Mouse (Mus musculus): ENCODE data around the gene Celsr3.

The Celsr3 gene

DNA sequence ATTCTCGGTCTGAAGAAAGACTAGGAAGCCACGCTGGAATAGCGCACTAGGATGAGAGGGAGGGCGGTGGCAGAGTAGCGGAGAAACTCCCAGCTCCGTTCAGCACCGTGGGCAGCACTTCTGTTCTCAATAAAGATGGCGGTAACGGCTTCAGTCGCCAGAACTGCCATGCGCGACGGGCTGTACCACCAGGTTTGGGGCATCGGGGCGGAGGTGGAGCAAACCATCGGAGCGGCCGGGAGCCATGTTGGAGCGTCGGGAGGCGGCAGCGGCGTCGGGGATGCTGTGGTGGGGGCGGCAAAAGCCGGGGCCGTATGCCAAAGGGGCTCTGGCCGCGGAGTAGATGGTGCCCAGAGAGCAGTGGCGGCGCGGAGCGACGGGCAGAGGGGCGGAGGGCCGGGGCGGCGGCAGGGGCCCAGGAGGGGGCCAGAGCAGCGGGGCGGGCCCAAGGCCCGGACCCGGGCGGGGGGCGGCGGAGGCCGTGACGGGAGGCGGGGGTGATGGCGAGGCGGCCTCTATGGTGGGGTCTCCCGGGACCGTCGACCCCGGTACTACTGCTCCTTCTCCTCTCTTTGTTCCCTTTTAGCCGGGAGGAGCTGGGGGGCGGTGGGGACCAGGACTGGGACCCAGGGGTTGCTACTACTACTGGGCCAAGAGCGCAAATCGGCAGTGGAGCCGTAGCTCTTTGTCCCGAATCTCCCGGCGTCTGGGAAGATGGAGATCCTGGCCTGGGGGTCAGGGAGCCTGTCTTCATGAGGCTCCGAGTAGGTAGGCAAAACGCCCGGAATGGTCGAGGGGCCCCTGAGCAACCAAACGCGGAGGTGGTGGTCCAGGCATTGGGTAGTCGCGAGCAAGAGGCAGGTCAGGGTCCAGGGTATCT, at the start of gene Celsr3:
Gene Celsr3, plus strand, starts transcription at position 501 of the 880 bp plus-strand sequence.
- DNase-seq (ENCODE audit: low spot score), result peak; percentile 93

DNA sequence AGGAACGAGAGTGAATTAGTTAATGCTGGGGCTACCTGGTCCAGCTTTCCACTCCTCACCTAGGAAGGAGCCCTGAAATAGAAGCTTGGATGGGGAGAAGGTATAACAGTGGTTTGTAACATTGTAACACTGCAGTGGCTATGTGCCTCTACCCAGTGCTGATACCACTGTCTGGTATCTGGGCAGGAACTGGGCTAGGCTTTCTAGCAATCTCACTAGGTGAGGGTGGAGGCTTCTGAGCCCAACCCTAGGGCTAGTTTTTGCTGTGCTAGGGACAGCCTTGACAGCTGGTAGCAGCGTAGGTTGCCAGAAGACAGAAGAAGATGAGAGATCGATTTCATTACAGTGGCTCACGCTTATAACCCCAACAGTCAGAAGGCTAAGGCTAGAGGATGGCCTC, 49.5 kb upstream of the Celsr3 start:
- no peak for DNase-seq (ENCODE audit: low spot score)

DNA sequence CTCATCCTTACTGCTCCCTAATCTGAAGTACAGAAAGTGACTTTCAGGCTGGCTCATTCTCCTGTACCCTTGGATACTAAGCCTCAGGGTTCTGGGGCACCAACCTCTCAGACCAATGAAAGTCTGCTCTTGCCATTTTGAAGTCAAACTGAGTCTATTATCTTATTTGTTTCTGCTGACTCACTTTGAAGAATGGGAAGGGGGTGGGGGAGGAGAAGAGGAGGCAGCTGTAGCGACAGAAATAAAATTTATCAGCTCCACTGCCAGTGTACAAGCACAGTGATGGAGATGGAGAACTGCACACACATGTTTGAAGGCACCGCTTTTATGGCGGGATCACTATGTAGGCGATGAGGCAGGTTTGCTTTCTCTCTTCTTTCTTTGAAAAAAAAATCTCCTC, 48.8 kb upstream of the Celsr3 start:
- no peak for DNase-seq (ENCODE audit: low spot score)

DNA sequence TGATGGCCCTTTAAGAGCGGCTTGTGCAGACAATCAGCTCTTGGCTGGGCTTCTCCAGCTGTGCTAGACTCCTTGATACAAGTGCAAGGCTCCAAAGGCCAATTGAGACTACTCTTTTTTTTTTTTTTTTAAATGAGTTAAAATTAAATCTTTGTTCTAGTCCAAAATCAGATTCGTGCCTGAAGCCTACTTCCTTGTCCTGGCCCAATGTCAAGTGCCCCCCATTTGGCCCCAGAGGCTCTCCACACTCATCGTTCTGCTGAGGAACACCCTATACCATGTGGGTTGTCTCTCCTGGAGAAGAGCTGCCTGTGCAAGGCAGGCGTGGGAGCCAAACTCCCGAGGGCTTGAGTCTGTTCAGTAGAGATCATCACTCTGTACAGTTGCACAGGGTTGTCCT, 45.2 kb upstream of the Celsr3 start:
- DNase-seq (ENCODE audit: low spot score), result no peak

DNA sequence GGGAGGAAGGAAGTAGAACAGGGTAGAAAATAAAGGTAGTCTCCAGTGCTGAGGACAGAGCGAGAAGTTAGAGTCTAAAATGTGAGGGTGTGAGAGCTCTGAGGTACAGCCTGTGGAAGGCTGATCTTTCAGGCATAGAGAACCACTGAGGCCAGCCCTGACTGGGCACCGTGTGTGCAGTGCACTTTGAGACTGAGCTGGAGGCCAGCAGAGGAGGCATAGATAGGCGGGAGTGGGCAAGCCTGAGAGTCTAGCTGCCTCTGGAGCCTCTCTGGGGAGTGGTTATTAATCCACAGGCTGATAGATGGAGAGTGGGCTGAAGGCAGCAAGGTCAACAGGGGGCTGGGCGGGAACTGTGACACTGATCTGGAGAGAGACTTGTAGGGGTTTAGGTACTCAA, 44.2 kb upstream of the Celsr3 start:
- DNase-seq (ENCODE audit: low spot score), result no peak

DNA sequence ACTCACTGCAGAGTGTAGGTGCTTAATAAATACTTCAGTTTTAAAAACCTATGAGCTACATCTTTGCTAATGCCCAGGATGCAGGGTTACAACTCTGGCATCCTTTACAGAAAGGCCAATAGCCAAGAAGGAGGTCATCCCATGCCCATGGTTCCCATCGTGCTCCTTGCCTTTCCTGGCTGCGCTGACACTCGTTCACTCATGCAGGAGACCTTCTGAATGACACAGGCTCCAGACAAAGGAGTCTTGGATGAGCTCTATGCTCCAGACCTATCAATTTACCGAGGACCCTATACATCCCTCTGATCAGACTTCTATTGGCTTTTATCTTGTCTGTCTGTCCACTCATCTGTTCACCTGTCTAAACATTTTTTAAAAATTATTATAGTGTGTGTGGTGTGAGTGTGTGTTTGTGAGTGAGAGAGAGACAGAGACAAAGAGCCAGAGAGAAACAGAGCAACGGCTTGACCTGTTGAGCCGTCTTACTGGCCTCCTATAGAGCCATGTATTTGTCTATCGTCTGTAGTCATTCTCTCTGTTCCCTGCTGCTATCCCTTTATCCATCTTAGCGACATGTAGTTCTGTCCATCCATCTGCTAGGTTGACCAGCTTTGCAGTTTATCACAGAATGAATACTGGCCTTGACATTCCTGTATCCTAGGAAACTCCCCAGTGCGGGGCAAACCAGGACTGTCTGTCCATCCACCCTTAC, 43.1 kb upstream of the Celsr3 start:
- DNase-seq (ENCODE audit: low spot score), result peak; percentile 42

DNA sequence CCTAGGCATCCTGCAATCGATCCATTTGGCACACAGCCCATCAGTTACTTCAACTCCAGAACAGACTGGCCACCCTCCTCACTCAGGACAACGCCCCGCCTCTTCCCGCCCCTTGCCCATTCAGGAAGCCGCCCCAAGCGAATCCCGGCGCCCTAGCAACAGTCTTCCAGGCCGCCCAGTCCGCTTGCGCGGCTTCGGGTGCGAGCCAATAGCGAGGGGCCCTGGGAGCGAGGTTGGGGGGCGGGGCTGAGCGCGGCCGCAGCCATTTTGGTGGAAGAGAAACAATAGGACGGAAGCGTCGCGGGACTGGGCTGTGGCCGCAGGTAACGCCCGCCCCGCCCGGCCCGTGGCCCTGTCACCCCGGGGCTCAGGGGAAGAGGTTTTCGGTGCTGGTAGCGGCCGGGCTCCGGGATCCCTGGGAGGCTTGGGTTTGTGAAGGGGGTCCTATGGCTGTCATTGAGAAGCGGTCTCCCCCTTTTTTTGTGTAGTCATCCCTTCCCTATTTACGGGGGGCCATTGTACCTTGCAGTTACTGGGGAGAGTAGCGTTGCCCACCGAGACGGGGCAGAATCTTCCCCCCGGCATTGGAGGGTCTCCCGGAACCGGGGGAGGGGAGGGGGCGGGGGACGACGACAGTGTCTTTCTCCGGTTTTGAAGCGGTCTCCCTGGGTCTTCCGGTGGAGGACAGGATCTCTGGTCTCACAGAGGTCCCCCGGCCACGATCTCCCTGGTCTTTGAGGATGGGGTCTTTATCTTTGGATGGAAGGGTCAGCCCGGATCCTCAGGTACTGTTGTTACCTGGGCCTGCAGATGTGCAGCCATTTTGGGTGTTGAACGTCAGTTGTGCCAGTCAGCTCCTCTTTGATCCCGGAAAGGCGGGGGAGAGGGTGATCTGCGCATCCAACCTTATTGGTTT, 42.3 kb upstream of the Celsr3 start, which contains the start of gene Ip6k2:
Gene Ip6k2, plus strand, starts transcription at position 249 of the 916 bp plus-strand sequence.
- DNase-seq (ENCODE audit: low spot score), result peak; percentile 98

DNA sequence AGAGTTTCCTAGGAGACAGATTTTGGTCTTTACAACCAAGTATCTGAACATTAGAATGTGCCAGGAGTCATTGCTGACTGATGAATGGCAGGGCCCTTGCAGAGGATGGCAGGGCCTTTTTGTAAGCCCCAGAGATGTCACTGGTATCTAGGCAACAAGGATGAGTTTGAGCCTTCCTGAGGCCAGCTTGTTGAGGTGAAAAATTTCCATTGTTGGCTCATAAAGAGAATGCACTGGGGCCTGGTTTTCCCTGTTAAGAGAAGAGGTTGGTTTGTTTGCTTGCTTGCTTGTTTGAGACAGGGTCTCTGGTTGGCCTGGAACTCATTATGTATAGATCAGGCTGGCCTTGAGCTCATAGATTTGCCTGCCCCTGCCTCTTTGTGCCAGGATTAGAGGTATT, 40.7 kb upstream of the Celsr3 start:
- DNase-seq (ENCODE audit: low spot score), result peak; percentile 81

DNA sequence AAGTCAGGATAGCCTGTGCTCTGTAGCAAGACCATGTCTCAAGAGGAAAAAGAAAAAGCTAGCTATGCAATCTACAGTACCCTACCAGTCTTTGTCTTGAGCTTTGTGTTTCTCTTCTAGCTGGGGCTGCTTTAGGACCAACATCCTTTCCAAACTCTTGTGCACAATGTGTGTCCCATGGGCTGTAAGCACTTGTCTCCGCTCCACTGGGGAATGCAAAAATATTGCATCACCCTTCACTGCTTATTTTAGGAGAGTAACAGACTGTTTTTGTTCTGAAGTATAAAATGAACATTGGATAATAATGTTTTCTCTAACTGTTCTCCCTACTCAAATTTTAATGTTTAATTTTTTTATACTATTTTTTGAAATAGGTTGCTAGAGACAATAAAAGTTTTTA, 39.6 kb upstream of the Celsr3 start:
- DNase-seq (ENCODE audit: low spot score), result no peak

DNA sequence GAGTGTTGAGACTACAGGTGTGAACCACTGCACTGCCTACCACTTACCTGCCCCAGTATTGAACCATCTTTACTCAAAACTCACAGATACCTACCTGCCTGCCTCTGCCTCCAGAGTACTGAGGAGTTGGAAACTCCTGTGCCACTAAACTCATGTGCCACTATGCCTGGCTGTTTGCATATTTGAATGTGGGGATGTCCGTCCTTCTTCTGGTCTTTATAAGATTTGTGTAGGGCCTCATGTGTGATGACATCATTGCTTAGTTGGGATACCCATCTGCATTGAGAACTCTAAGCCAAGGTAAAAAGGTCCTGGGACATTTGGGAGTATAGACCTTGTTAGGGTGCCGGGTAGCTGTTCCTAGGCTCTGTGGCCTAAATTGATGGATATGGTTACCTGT, 39.0 kb upstream of the Celsr3 start:
- DNase-seq (ENCODE audit: low spot score), result no peak

DNA sequence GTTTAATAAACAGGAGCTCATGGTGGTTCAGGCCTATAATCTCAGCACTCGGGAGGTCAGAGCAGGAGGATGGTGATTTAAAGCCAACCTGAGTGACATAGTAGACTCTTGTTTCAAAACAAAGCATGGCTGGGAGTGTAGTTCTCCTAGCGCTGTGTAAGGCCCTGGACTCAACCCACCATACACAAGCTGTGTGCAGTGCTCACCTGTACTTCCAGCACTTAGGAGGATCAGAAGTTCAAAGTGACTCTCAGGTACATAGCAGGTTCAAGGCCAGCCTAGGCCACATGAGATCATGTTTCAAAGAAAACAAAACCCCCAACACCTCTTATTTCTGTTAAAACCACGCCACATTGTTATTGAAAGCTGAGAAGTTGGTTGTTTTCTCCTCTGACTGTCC, 37.4 kb upstream of the Celsr3 start:
- no peak for DNase-seq (ENCODE audit: low spot score)

DNA sequence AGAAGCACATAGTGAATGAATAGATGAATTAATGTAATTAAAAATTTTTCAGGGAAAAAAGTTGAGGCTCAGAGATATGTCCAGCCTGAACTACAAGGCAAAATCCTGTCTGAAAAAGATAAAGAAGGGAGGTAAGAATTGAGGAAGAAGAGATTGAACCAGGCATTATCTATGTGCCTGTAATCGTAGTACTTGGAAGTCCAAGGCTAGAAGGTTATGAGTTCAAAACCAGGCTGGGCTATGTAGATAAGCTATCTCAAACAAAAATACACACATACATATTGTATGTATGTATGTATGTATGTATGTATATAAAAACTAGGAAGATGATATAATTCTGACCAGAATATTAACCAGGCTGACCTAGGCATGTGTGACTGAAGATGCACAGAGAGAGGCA, 33.8 kb upstream of the Celsr3 start:
- no peak for DNase-seq (ENCODE audit: low spot score)

DNA sequence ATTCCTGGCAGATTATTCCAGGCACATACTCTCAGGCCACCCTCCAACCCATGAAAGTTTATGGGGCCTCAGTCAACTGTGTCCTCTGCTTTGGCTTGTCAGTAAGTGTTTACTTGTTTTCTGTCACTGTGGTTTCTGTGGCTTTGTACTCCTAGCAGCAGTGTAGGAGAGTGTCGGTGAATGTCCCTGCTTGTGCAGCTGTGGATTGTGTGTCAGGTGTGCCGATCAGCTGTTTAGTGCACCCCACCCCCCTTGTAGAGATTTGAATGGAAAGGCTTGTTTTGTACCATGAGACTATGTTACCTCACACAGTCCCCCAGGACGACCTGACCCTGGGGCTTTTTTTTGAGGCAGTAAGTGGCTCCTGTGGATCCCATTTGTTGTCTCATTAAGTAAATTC, 33.4 kb upstream of the Celsr3 start:
- no peak for DNase-seq (ENCODE audit: low spot score)

DNA sequence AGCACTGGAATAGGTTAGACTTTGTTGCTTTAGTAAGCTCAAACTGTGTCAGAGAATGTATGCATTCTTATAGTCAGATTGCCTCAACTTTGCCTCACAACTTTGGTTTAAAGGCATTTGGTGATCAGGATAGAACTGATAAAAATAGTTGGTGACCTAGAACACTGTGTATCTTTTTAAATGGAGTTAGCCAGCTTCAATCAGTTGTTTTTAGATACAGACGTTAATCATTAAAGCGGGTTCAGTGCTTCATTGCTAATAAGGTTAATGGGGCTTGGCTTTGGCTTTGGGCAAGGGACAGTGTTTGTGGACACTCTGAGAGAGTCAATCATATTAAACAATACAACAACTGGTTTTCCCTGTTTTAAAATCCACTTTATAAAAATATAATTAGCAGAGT, 30.8 kb upstream of the Celsr3 start:
- peak; percentile 19 for DNase-seq (ENCODE audit: low spot score)

DNA sequence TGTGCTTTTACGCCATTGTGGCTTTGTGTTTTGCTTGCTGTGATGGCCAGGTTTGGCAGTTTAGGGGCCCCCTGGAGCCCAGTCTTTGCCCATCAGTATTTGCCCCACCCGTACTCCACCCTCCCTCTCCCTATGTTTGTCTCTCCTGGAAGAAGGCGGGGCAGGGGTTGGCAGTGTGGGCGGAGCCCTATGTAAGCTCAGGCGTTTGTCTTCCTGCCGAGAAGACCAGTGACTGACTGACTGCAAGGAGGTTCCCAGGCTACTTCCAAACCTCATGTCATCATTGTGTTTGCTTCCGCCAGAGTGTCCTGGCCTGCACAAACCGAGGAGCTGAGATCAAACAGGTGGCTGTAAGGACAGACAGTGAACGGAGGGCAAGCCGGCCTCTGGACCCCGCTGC, 30.4 kb upstream of the Celsr3 start:
- DNase-seq (ENCODE audit: low spot score), result peak; percentile 27

DNA sequence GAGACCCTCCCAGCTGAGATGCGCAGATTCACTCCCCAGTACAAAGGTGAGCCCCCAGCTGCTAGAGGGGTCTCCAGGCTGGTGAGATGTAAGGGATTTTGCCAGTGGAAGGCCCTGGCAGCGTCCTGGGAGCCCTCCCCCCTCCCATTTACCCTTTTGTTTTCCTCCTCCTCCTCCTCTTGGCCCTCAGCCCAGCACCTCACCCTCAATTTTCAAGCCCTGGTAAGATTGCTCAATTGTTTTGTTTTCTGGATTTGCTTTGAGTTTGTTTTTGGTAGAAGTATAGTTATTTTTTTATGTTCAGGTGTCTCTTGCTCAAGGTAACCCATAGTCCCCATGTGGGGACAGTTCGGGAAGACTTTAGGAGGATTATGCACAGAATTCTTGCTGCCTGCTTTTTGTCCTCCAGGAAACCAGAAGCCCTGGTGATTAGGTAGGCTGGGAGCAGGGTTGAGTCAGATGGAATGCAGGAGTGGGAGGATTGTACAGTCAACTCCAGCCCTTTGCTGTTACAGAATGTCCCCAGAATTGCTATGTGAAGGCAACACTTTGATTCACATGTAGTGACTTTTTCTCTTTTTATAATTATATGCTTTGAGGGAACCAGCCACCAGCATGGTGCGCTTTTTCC, 29.7 kb upstream of the Celsr3 start:
- DNase-seq (ENCODE audit: low spot score), result no peak

DNA sequence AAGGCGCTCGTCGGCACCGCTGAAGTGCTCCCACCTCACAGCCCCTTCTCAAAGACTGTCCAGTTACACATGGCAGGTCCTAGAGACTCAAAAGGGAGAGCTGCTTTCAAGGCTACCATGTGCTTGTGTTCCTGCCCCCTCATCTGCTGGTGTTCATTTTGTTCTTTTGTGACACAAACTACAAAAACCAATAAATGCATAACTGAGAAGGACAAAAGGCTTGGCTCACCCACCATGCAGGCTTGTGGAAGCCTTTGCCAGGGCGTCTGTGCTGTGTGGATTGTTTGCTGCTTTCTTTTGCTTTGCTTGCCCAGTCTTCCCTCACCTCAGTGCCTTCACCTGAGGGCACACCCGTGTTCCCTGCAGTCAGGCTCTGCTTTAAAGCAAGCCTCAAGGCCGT, 28.6 kb upstream of the Celsr3 start:
- no peak for DNase-seq (ENCODE audit: low spot score)

DNA sequence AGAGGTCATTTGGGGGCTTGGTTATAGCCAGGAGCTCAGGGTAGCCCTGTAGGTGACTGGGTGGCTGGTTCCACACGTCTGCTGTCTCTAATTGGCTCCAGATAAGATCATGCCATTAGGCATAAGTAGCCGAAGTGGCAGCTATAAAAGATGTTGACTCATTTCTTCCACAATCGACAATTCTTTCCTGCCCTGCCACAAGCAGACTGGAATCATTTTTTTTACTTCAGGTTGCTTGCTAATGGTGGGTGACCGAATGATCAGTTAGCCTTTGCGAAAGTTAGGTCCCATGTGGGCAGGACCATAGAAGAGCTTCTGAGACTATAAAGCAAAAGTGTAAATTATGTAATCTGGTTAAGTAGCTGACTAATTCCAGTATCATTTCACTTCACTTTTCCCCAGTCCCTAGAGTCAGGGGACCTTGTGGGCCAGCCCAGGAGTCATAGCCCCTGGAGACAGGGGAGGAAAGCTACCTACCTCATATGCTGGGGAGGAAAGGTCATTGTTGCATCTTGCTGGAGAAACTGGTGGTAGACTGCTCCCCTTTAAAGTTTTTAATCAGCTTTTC, 27.5 kb upstream of the Celsr3 start:
- DNase-seq (ENCODE audit: low spot score), result no peak

DNA sequence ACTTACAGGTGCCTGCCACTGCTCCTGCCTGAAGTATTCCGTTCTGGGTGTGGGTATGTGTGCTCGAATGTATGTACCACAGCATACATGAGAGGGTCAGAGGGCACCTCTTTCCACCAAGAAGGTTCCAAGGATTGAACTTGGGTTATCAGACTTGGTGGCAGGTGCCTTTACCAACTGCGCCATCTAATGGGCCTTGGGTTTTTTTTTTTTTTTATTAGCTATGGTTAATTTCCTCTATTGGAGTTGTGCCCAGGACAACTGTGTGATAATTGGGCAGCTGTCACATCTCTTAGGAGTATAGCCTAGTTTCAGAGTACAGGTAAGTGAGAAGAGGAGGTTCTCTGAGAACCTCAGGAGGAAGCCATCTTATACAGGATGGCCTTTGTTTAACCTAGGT, 26.6 kb upstream of the Celsr3 start:
- DNase-seq (ENCODE audit: low spot score), result no peak

DNA sequence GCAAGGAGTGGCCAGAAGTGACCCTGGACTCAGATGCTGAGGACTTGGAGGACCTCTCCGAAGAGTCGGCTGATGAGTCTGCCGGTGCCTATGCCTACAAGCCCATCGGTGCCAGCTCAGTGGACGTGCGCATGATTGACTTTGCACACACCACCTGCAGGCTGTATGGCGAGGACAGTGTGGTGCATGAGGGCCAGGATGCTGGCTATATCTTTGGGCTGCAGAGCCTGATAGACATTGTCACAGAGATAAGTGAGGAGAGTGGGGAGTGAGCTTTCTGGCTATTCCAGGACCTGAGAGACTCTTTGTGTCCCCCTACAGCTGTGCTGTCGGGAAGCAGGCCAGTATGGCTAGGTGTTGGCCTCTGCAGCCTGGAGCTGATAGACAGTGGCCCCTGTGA, 20.4 kb upstream of the Celsr3 start:
- no peak for DNase-seq (ENCODE audit: low spot score)

DNA sequence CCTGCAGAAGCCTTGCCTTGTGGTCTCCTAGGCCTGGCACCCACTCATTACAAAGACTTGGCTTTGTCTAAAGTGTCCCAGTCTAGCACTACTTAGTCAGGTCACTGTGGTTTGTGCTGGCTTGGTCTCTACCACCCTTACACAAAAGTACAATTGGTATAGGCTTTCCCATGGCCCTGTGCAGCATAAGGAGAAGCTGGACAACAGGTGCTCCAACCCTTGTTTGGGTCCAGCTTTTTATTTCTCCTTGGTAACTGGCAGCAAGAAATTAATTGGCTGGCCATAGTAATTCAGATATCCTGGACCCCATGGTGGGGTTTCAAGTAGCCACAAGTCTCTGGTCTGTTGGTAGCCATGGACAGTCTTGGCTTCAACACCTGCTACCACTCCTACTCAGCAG, 19.7 kb upstream of the Celsr3 start:
- DNase-seq (ENCODE audit: low spot score), result no peak

DNA sequence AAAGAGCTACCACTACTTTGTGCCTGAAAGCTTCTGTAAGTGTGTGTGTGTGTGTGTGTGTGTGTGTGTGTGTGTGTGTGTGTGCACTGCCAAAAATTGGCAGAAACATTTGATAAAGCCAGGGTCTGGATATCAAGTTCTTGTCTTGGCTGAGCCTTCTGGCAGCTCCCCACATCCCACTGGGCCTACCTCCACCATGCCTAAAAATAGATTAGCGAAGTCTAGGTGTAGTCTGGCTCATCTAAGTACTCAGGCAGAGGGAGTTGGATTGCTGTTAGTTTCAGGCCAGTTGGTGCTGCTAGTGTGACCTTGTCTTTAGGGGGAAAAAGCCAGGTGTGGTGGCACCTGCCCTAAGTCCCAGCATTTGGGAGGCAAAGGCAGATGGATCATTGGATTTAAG, 19.3 kb upstream of the Celsr3 start:
- DNase-seq (ENCODE audit: low spot score), result no peak
